Mouse (Mus musculus) CH12.LX (cell line): ENCODE measurements around the gene Cdk14.

ENCODE experiments used
- CTCF ChIP-seq, 2 experiments: IDR thresholded peaks in 1 of 2; conservative IDR thresholded peaks in 1 of 2; 2 replicates each; pipeline ENCODE4 v1.5.1; 2011 to 2012; ENCODE audit warnings: low read depth in 2 of 2, low read length in 2 of 2, improper control_type of control experiment in 1 of 2, inconsistent platforms in 1 of 2, mild to moderate bottlenecking in 1 of 2, moderate library complexity in 1 of 2
- ELF1 ChIP-seq: IDR thresholded peaks from 2 replicates; pipeline ENCODE4 v1.6.1; 2014; ENCODE audit warnings: low read depth, mild to moderate bottlenecking, inconsistent platforms, low read length, improper control_type of control experiment
- EP300 ChIP-seq: IDR thresholded peaks from 2 replicates; pipeline ENCODE4 v1.6.1; 2011; ENCODE audit warnings: low read length, improper control_type of control experiment
- HCFC1 ChIP-seq: IDR thresholded peaks from 2 replicates; pipeline ENCODE4 v1.6.1; 2012; ENCODE audit warnings: low read depth, mild to moderate bottlenecking, inconsistent platforms, low read length, improper control_type of control experiment
- MAFK ChIP-seq: IDR thresholded peaks from 2 replicates; pipeline ENCODE4 v1.6.1; 2011; ENCODE audit warnings: low read length, improper control_type of control experiment; ENCODE audit not compliant: insufficient replicate concordance
- MAZ ChIP-seq: IDR thresholded peaks from 2 replicates; pipeline ENCODE4 v1.6.1; 2012; ENCODE audit warnings: low read depth, mild to moderate bottlenecking, inconsistent platforms, low read length, improper control_type of control experiment, moderate library complexity
- NRF1 ChIP-seq: IDR thresholded peaks from 2 replicates; pipeline ENCODE4 v1.6.1; 2014; ENCODE audit warnings: low read depth, mild to moderate bottlenecking, inconsistent platforms, low read length, improper control_type of control experiment, moderate library complexity
- RAD21 ChIP-seq: IDR thresholded peaks from 2 replicates; pipeline ENCODE4 v1.6.1; 2011; ENCODE audit warnings: low read depth, mild to moderate bottlenecking, low read length, improper control_type of control experiment, moderate library complexity
- USF1 ChIP-seq: IDR thresholded peaks from 2 replicates; pipeline ENCODE4 v1.6.1; 2014; ENCODE audit warnings: low read depth, mild to moderate bottlenecking, inconsistent platforms, low read length, improper control_type of control experiment
- ZC3H11A ChIP-seq: IDR thresholded peaks from 2 replicates; pipeline ENCODE4 v1.6.1; 2012; ENCODE audit warnings: low read depth, mild to moderate bottlenecking, inconsistent platforms, low read length, improper control_type of control experiment

- TF ChIP-seq CTCF (conservative IDR thresholded peaks at IDR 0.05 in 1 of 2, IDR thresholded peaks at IDR 0.05 in 1 of 2; ENCODE audit: low read depth in 2 of 2, low read length in 2 of 2) (no peak), EP300 (no peak), MAZ (no peak), HCFC1 (no peak), ZC3H11A (no peak), USF1 (no peak), MAFK (no peak), ELF1 (no peak), RAD21 (no peak), NRF1 (no peak)
Observed at GRCm38 (mm10) chr5:4892734-4893133, 527.4 kb downstream of the Cdk14 start.
